In genomic region chr10:80017361-80017760, GRCm38 (mm10) we compare ENCODE assay signal across 9 mouse cellular contexts. TPM values are rescaled to one million over a fixed set of nuclear protein-coding genes. Genes with fewer than 3 reads are reported as not detected.
DNase-seq lines count a peak whose midpoint lies in the region; ATAC-seq lines count a peak whose summit lies in the region.
"Had no signal": no experiment of that assay in that cellular context is flagged by ENCODE, and none has a peak within 500 bp of the region (broad histone marks: within the 10 kb centered on the region; RNA-seq: fewer than 3 reads in every experiment).

No protein-coding gene starts in this region.

- H3K9me3 ChIP-seq in liver, embryonic 11.5 days (ENCODE audit: control insufficient read depth, low read length), result no peaks in the 10 kb centered on the region
- H3K9me3 ChIP-seq: limb, embryonic 15.5 days had no signal

- peaks cover 7% of the 10 kb centered on the region; the same call in 1 of the 2 replicates for H3K36me3 ChIP-seq in liver, embryonic 11.5 days (ENCODE audit: control insufficient read depth, insufficient read depth, low read length)
- H3K36me3 ChIP-seq: limb, embryonic 15.5 days had no signal

- H3K4me1 ChIP-seq in liver, embryonic 11.5 days (replicated peaks; ENCODE audit: control insufficient read depth, insufficient read depth, low read length), result peaks cover 39% of the 10 kb centered on the region

- peak overlapping the region; percentile 84 for H3K4me2 ChIP-seq in liver, embryonic 11.5 days
- H3K4me2 ChIP-seq: limb, embryonic 15.5 days had no signal

- peak overlapping the region; percentile 66 for H3K4me3 ChIP-seq in liver, embryonic 11.5 days (ENCODE audit: low read depth, low read length)

- WGBS in liver, embryonic 11.5 days, result 29% methylated on average over 3 of the region's 3 CpGs

- H3K27me3 ChIP-seq in liver, embryonic 11.5 days (replicated peaks; ENCODE audit: control insufficient read depth, insufficient read depth, low read length), result peaks cover 21% of the 10 kb centered on the region

- H3K27ac ChIP-seq in liver, embryonic 11.5 days (ENCODE audit: low read depth, low read length), result peak overlapping the region; percentile 90
- H3K27ac ChIP-seq: limb, embryonic 15.5 days had no signal

- ATAC-seq in liver, embryonic 11.5 days (replicated peaks; ENCODE audit: low FRiP score), result peak; percentile 56

- peak overlapping the region; percentile 69 for H3K9ac ChIP-seq in liver, embryonic 11.5 days (ENCODE audit: low read depth, low read length)
- H3K9ac ChIP-seq: limb, embryonic 15.5 days had no signal

- DNase-seq in CD4-positive, CD25-positive, alpha-beta regulatory T cell, adult 2 months (ENCODE audit: low read depth, low spot score), result peak; percentile 94
- DNase-seq in T-cell, adult 2 months (ENCODE audit: low spot score), result peak; percentile 95
- no peak for DNase-seq in liver, embryonic 11.5 days (ENCODE audit: low spot score)
- peak; percentile 95 to 96 for DNase-seq in natural killer cell, adult 2 months (ENCODE audit: low spot score in 2 of 2)
- DNase-seq in retina, postnatal 1 day, result no peak
- no peak for DNase-seq in embryo, embryonic 10 days (ENCODE audit: low spot score)
- no peak for DNase-seq in embryo, embryonic 9.5 days (ENCODE audit: extremely low spot score)
- no peak for DNase-seq in urinary bladder, postnatal 36 days (ENCODE audit: low spot score in 2 of 2)

RNA-seq across cellular contexts. Expression of gene Arhgap45, which starts 0.9 kb away (rescaled TPM):
- 29.0 and 29.4 TPM in 2 replicates for polyA plus RNA-seq in liver, embryonic 11.5 days (2014; fragmentation: Nextera tagmentation; extraction: Ambion mirVana)

RNA-seq across cellular contexts. Expression of gene Abca7, which starts 21.1 kb away (rescaled TPM):
- 7.7 and 8.6 TPM in 2 replicates for polyA plus RNA-seq in liver, embryonic 11.5 days (2014; fragmentation: Nextera tagmentation; extraction: Ambion mirVana)

RNA-seq across cellular contexts. Expression of gene Polr2e, which starts 22.2 kb away (rescaled TPM):
- polyA plus RNA-seq in liver, embryonic 11.5 days (2014; fragmentation: Nextera tagmentation; extraction: Ambion mirVana), result 239 and 256 TPM in 2 replicates

RNA-seq across cellular contexts. Expression of gene Cnn2, which starts 29.0 kb away (rescaled TPM):
- polyA plus RNA-seq in liver, embryonic 11.5 days (2014; fragmentation: Nextera tagmentation; extraction: Ambion mirVana), result 115 and 124 TPM in 2 replicates

RNA-seq across cellular contexts. Expression of gene Gpx4, which starts 29.6 kb away (rescaled TPM):
- 761 and 762 TPM in 2 replicates for polyA plus RNA-seq in liver, embryonic 11.5 days (2014; fragmentation: Nextera tagmentation; extraction: Ambion mirVana)

Comparison
In these comparisons a context has a peak if more than half of its experiments do, and no peak if none do; other contexts are left out.
1. DNase-seq: peak in CD4-positive, CD25-positive, alpha-beta regulatory T cell, adult 2 months (single experiment), T-cell, adult 2 months (single experiment) and natural killer cell, adult 2 months (2 of 2); none in liver, embryonic 11.5 days (single experiment), retina, postnatal 1 day (single experiment), embryo, embryonic 10 days (single experiment), embryo, embryonic 9.5 days (single experiment) and urinary bladder, postnatal 36 days (0 of 2).